Mouse (Mus musculus) G1E (cell line): ENCODE measurements around the gene Abca15. TPM values are rescaled to one million over a fixed set of nuclear protein-coding genes. Genes with fewer than 3 reads are reported as not detected.
"Not testable (repeated sequence)": the region's sequence is repeated elsewhere in the genome, so short reads cannot be mapped to it uniquely, and the experiment has no call there.

Experiments used
- ATAC-seq: 2 replicates; pipeline ENCODE4 v1.8.0; 2016; ENCODE audit warnings: mild to moderate bottlenecking; ENCODE audit not compliant: insufficient number of reproducible peaks, poor library complexity, low FRiP score, severe bottlenecking; ENCODE audit errors: extremely low read depth
- DNase-seq: peaks from one replicate; pipeline ENCODE4 v3.0.0; 2012; ENCODE audit warnings: low spot score
- H3K27me3 ChIP-seq: 2 replicates; pipeline ENCODE4 v1.6.1; 2012; ENCODE audit warnings: mild to moderate bottlenecking, low read length, inconsistent platforms; ENCODE audit not compliant: insufficient read depth
- H3K36me3 ChIP-seq: replicated peaks from 2 replicates; pipeline ENCODE3; 2012; ENCODE audit warnings: mild to moderate bottlenecking, inconsistent platforms
- H3K4me1 ChIP-seq: 2 replicates; pipeline ENCODE4 v1.6.1; 2012; ENCODE audit warnings: low read depth, low read length, inconsistent platforms, mixed read lengths; ENCODE audit not compliant: insufficient read depth
- H3K4me3 ChIP-seq: 2 replicates; pipeline ENCODE4 v1.5.1; 2012; ENCODE audit warnings: low read depth, mild to moderate bottlenecking, inconsistent platforms, low read length, moderate library complexity, mixed read lengths
- H3K9me3 ChIP-seq: replicated peaks from 2 replicates; pipeline ENCODE4 v1.6.1; 2012; ENCODE audit warnings: inconsistent platforms
- CTCF ChIP-seq: IDR thresholded peaks from 2 replicates; pipeline ENCODE4 v1.5.1; 2012; ENCODE audit warnings: low read depth, low read length, inconsistent platforms, mixed read lengths
- GATA1 ChIP-seq: IDR thresholded peaks from 2 replicates; pipeline ENCODE4 v1.6.1; 2012; ENCODE audit warnings: borderline replicate concordance, low read length, inconsistent platforms, mixed read lengths
- GATA2 ChIP-seq: IDR thresholded peaks from 2 replicates; pipeline ENCODE4 v1.6.1; 2012; ENCODE audit warnings: low read depth, low read length, inconsistent platforms, borderline replicate concordance
- POLR2AphosphoS5 ChIP-seq: IDR thresholded peaks from 2 replicates; pipeline ENCODE4 v1.6.1; 2012; ENCODE audit warnings: low read depth, low read length, inconsistent platforms; ENCODE audit not compliant: insufficient replicate concordance
- TAL1 ChIP-seq: conservative IDR thresholded peaks from 2 replicates; pipeline ENCODE4 v1.6.1; 2012; ENCODE audit warnings: low read depth, low read length, inconsistent platforms, mixed read lengths
- polyA plus RNA-seq: library from polyadenylated mRNA; stranded (reverse); fragments of >175 nt; gene quantifications from 2 replicates; pipeline ENCODE4 v1.2.3, GENCODE M21; 2012
- total RNA-seq, 2 experiments: library from RNA; stranded (forward) in 1 of 2; stranded (reverse) in 1 of 2; fragments of 200-1000 nt in 1 of 2; fragments of >200 nt in 1 of 2; fragmentation: Nextera tagmentation in 1 of 2; gene quantifications; 2 replicates each; pipeline ENCODE4 v1.2.3; 2014 to 2017

Abca15 gene
- total RNA-seq (2014; fragmentation: Nextera tagmentation) (not detected in 2 replicates), total RNA-seq (2017) (under 0.01 TPM in 1 of 2 replicates, not detected in the other), polyA plus RNA-seq (not detected in 2 replicates)

DNA sequence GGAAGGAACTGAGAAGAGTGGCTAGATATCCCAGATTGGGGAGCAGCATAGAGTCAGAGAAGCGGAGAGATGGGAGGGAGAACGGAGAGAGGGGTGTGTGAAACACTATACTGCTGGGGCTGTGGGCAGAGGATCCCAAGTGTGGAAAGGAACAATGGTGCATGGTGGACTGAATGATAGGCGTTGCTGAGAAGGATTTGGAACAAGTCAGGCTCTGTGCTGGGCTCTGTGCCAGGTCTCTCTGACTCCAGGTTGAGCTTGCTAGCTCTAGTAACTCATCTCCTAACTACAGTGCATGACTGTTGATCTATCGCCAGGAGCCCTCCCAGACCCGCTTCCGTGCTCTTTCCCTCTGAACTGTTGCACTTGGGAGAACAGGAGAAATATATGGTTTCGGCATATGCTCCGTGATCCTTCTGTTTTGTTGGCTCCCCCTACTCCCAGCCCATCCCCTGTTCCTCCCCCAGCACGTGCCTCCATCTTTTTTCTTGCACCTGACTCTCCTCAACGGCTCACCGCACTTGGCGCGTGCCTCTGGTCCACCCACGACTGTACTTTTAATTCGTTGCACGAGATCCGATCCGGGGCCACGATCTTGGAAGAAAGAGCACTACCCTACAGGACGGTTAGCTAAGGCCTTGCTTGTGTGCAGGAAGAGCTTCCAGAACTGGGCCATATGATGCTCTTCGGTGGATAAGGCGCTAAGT, at the start of gene Abca15:
TSS of gene Abca15 (plus strand) at position 584 of the 707 bp plus-strand sequence.
- ATAC-seq (no peak), DNase-seq (no peak)
- Histone ChIP-seq H3K9me3 (no peaks in the 10 kb centered on the region), H3K4me1 (no peaks in the 10 kb centered on the region), H3K4me3 (no peak within 1 kb of the TSS), H3K36me3 (no peaks in the 10 kb centered on the region), H3K27me3 (no peaks in the 10 kb centered on the region)
- TF ChIP-seq POLR2AphosphoS5 (no peak), GATA1 (no peak), CTCF (no peak), GATA2 (no peak), TAL1 (no peak)

DNA sequence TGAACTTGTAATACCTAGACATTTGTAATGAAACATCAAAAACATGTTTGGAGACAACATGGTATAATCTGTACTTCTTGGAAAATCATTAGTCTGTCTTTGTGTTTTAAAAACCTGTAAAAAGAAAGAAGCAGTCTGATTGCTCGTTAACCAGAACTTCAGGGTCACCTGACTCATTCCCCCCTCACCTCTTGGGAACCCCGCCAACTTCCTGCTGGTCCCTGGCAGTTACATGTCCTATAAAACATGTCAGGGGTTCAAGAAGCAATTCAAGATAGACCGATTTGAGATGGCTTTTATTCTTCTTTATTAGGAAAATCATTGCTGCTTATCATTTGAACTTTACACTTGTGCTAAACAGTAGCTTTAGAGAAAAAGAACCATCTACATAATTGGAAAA, 43.2 kb upstream of the Abca15 start:
- H3K4me1 ChIP-seq: no peaks in the 10 kb centered on the region
- H3K36me3 ChIP-seq: no peaks in the 10 kb centered on the region
- no peak for DNase-seq
- H3K4me3 ChIP-seq: no peak overlapping the region
- no peak for ATAC-seq
- TF ChIP-seq POLR2AphosphoS5 (no peak), GATA2 (no peak), GATA1 (no peak), CTCF (no peak), TAL1 (no peak)
- H3K9me3 ChIP-seq: no peaks in the 10 kb centered on the region
- H3K27me3 ChIP-seq: no peaks in the 10 kb centered on the region

DNA sequence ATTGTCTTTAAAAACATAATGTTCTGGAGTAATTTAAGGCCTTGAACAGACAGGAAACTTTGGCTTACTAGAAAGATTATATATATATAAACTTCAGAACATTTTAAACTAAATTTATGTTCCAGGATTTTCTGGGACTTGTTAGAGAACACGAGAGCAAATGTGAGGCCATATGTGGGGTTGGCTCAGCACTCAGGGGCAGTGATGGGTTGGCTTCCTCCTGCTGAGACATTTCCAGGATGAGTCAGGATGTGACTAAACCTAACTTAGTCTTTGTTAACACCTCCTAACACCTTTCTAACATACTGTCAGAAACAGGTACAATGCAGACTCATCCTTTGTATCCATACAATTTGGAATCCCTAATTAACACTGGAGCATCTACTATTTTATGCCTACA, 12.4 kb upstream of the Abca15 start:
- Histone ChIP-seq H3K36me3 (no peaks in the 10 kb centered on the region), H3K4me3 (no peak overlapping the region), H3K9me3 (no peaks in the 10 kb centered on the region), H3K27me3 (no peaks in the 10 kb centered on the region), H3K4me1 (no peaks in the 10 kb centered on the region)
- TF ChIP-seq CTCF: no peak
- TF ChIP-seq POLR2AphosphoS5: no peak
- TF ChIP-seq GATA2: no peak
- TF ChIP-seq GATA1: no peak
- no peak for ATAC-seq
- DNase-seq: no peak

DNA sequence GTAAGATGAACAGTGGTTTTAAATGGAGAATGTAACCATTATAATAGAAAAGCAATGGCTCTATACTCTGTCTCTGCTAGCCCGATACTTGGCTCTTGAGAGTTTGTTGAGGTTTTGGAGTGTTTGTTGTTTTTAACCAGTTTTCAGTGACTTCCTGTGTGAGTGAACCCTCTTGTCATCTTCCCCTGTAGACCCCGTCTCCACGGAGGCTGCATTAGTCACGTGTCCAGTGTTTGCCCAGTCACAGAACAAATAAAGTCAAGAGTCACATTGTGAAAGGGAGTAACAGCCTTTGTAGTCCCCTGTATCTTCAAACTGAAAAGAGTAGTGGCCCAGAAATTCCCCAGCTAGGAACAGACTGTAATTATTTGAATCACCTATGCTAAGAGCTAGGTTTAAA, 5.5 kb upstream of the Abca15 start:
- no peak for ATAC-seq
- Histone ChIP-seq H3K36me3 (no peaks in the 10 kb centered on the region), H3K27me3 (no peaks in the 10 kb centered on the region), H3K4me3 (no peak overlapping the region), H3K4me1 (no peaks in the 10 kb centered on the region), H3K9me3 (no peaks in the 10 kb centered on the region)
- DNase-seq: no peak
- TF ChIP-seq GATA2: no peak
- no peak for TF ChIP-seq POLR2AphosphoS5
- TF ChIP-seq CTCF: no peak
- TF ChIP-seq GATA1: no peak
- no peak for TF ChIP-seq TAL1

DNA sequence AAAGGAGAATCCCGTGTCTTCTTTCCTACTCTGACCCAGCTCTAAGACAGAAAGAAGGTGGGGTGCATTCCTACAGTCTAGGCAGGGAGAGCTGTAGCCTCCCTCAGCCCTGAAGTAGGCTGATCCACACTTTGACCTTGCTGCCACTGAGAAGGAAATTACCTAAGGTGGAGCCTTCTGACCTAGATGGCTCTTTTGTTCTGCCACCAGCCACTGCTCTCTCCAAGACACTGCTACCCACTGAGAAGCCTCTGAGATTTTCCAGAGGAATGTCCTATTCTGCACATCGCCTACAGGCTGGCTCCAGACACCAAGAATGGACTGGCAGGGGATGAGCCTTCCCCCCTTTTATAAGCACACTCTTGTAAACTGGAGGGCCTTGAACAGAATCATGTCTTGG, 2.6 kb upstream of the Abca15 start:
- not testable (repeated sequence) for H3K27me3 ChIP-seq, DNase-seq, H3K9me3 ChIP-seq, ATAC-seq, H3K4me1 ChIP-seq, H3K36me3 ChIP-seq, H3K4me3 ChIP-seq

DNA sequence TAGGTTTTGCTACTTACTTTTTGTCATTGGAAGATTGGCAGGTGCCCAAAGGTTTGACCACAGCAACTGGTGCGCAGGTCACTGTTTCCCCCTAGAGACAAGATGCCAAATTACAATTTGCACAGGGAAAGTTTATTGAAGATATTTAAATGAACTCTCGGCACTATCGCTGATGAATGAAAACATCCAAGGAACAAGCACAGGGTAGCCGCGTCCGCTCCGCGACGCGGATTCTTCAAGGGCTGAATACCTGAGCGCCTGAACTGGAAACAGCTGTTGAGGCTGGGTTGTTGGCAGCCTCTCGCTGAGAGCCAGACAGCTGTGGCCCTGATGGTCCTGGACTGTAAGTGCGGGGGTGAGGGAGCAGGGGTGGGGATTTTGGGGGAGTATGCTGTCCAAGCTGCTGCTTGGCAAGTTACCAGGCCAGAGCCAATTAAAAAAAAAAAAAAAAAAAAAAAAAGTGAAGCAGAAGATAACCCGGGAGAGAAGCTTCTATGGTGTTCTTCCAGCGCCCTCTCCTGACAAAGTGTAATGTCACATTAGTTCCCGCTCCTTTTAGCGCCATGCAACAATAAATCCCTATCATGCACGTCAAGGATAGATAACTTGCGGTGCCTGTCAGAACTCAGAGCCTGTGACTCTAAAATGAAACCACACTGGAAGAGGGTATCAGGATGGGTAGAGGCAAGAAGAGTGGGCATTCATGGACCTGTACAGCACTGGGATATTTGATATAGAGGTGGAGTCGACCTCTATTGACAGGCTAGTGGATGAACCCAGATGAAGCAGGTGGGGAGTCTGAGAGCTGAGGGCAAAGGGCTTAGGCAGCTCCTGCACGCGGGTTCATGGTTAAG, 1.0 kb upstream of the Abca15 start:
- Histone ChIP-seq H3K27me3 (no peaks in the 10 kb centered on the region), H3K4me1 (no peaks in the 10 kb centered on the region), H3K4me3 (no peak overlapping the region), H3K36me3 (no peaks in the 10 kb centered on the region), H3K9me3 (no peaks in the 10 kb centered on the region)
- TF ChIP-seq POLR2AphosphoS5: no peak
- DNase-seq (no peak), ATAC-seq (no peak)
